Mouse (Mus musculus): ENCODE data around the gene Zfp691. TPM values are rescaled to one million over a fixed set of nuclear protein-coding genes. Genes with fewer than 3 reads are reported as not detected.

Gene Zfp691
- polyA plus RNA-seq, 1 experiment from 2014 or later: 8.5 TPM

DNA sequence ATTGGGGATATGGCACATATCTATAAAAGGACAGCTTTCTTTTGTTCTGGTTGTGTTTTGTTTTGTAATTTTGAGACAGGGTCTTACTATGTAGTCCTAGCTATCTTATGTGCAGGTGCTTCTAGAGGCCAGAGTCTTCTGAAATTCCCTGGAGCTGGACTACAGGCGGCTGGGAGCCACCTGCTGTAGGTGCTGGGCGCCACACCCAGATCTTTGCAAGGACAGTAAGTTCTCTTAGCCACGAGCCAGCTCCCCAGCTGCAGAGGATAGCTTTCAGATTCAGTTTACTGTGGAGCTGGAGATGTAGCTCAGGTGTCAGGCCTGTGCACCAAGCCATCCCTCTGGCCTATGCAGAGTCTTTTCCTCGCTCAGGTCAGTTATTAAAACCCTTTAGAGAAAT is 6.9 kb downstream of the Zfp691 start:
- no peak for ATAC-seq (ENCODE audit: extremely low read depth, insufficient number of reproducible peaks, low FRiP score, low TSS enrichment)
- H3K36me3 ChIP-seq: peaks cover 38% of the 10 kb centered on the region
- H3K27ac ChIP-seq (replicated peaks): no peak overlapping the region
- no peak overlapping the region for H3K4me2 ChIP-seq
- no peak overlapping the region for H3K4me3 ChIP-seq
- 76% methylated on average over 4 of the region's 4 CpGs for WGBS
- H3K27me3 ChIP-seq (replicated peaks): no peaks in the 10 kb centered on the region
- no peak overlapping the region for H3K9ac ChIP-seq
- no peaks in the 10 kb centered on the region for H3K9me3 ChIP-seq
- peaks cover 11% of the 10 kb centered on the region for H3K4me1 ChIP-seq

DNA sequence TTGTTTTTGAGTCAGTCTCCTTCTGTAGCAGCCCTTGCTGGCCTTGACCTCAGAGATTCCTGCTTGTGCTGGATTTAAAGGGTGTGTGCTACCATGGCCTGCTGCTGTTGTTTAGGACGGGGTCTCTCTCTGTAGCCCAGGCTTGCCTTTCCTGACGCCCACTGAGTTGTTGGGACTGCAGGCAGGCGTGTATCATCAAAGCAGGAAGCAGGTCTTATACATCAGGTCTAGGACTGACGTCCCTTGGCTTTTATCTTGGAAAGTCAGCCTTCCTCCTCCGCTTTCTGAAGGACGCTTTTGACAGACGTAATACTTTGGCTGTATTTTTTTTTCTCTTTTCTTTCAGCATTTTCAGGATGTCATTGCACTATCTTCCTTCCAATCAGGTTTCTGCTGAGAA is 8.1 kb downstream of the Zfp691 start:
- H3K4me1 ChIP-seq: no peaks in the 10 kb centered on the region
- H3K4me3 ChIP-seq: no peak overlapping the region
- no peak overlapping the region for H3K27ac ChIP-seq (replicated peaks)
- ATAC-seq (ENCODE audit: extremely low read depth, insufficient number of reproducible peaks, low FRiP score, low TSS enrichment): no peak
- no peak overlapping the region for H3K9ac ChIP-seq
- H3K27me3 ChIP-seq (replicated peaks): no peaks in the 10 kb centered on the region
- no peak overlapping the region for H3K4me2 ChIP-seq
- 53% methylated on average over 7 of the region's 7 CpGs for WGBS
- no peaks in the 10 kb centered on the region for H3K9me3 ChIP-seq
- H3K36me3 ChIP-seq: peaks cover 31% of the 10 kb centered on the region

DNA sequence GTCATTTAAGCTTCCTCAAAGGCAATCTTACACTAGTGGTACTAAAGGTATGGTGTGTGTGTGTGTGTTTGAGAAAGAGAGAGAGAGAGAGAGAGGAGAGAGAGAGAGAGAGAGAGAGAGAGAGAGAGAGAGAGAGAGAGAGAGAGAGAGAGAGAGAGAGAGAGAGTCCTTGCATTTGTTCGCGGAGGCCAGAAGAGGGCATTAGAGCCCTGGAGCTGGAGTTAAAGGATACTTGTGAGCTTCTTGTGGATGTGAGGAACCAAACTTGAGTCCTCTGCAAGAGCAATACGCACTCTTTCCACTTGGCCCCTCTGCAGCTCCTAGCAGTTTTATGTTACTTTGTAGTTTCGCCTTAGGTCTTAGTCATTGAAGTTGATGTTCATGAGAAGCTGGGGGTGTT is 11.0 kb downstream of the Zfp691 start:
- no peaks in the 10 kb centered on the region for H3K4me1 ChIP-seq
- H3K27ac ChIP-seq (replicated peaks): no peak overlapping the region
- H3K9me3 ChIP-seq: no peaks in the 10 kb centered on the region
- WGBS: 70% methylated on average over 4 of the region's 4 CpGs
- no peaks in the 10 kb centered on the region for H3K27me3 ChIP-seq (replicated peaks)
- no peak for ATAC-seq (ENCODE audit: extremely low read depth, insufficient number of reproducible peaks, low FRiP score, low TSS enrichment)
- H3K36me3 ChIP-seq: 0 out of 2 replicates have a peak, but pooled peaks cover 2% of the 10 kb centered on the region
- no peak overlapping the region for H3K9ac ChIP-seq
- no peak overlapping the region for H3K4me3 ChIP-seq
- H3K4me2 ChIP-seq: no peak overlapping the region

DNA sequence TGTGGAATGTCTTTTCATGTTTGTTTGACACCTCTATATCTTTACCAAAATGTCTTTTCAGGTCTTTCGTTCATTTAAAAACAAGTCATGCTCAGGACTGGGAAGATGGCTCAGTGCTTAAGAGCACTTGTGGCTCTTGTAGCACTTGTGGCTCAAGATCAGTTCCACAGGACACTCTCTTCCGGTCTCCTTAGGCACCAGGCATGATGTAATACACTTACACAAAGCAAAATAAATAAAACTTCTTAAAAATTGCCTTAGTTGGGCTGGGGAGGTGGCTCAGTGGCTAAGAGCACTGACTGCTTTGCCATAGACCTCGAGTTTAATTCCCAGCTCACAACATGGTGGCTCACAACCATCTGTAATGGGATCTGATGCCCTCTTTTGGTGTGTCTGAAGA is 12.6 kb downstream of the Zfp691 start:
- Histone ChIP-seq H3K36me3 (no peaks in the 10 kb centered on the region), H3K9ac (no peak overlapping the region), H3K4me1 (no peaks in the 10 kb centered on the region), H3K9me3 (no peaks in the 10 kb centered on the region), H3K27me3 (replicated peaks) (no peaks in the 10 kb centered on the region), H3K27ac (replicated peaks) (no peak overlapping the region), H3K4me2 (no peak overlapping the region), H3K4me3 (no peak overlapping the region)
- 61% methylated on average over 3 of the region's 3 CpGs for WGBS
- no peak for ATAC-seq (ENCODE audit: extremely low read depth, insufficient number of reproducible peaks, low FRiP score, low TSS enrichment)

DNA sequence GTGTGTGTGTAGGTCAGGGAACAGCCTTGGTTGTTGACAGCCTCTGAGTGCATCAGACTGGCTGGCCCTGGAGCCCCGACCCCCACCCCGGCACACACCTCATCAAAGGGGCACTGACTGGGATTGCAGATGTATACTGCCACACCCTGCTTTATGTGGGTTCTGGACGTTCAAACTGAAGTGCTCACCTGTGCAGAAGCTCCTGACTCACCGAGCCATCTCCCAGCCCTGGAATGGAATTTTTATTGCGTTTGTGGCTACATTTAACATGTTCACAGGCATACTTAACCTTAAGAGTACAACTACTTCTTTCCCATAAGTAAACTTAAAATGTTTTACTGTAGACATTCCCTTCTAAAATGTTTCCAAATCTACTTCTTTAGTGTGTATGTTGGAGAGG is 16.1 kb downstream of the Zfp691 start:
- ATAC-seq (ENCODE audit: extremely low read depth, insufficient number of reproducible peaks, low FRiP score, low TSS enrichment): no peak
- Histone ChIP-seq H3K9me3 (no peaks in the 10 kb centered on the region), H3K4me3 (no peak overlapping the region), H3K4me2 (no peak overlapping the region), H3K9ac (no peak overlapping the region), H3K27me3 (replicated peaks) (no peaks in the 10 kb centered on the region), H3K27ac (replicated peaks) (no peak overlapping the region), H3K4me1 (no peaks in the 10 kb centered on the region), H3K36me3 (no peaks in the 10 kb centered on the region)
- 59% methylated on average over 5 of the region's 5 CpGs for WGBS

DNA sequence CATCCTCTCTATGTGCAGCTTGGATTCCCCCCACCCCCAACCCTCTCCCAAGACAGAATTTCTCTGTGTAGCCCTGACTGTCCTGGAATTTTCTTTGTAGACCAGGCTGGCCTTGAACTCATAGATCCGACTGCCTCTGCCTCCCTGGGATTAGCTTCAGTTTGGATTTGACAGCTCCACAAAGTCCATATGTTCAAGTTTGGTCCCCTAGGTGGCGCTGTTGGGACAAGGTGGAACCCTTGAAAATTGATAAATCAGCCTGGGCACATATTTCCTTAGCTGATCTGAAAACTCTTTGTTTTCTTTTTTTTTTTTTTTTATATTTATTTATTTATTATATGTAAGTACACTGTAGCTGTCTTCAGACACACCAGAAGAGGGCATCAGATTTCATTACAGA is 16.8 kb downstream of the Zfp691 start:
- H3K9ac ChIP-seq: no peak overlapping the region
- no peak overlapping the region for H3K4me3 ChIP-seq
- H3K4me1 ChIP-seq: no peaks in the 10 kb centered on the region
- no peak for ATAC-seq (ENCODE audit: extremely low read depth, insufficient number of reproducible peaks, low FRiP score, low TSS enrichment)
- H3K27me3 ChIP-seq (replicated peaks): no peaks in the 10 kb centered on the region
- no peak overlapping the region for H3K4me2 ChIP-seq
- no peaks in the 10 kb centered on the region for H3K9me3 ChIP-seq
- H3K36me3 ChIP-seq: no peaks in the 10 kb centered on the region
- WGBS: 34% methylated on average over 2 of the region's 2 CpGs
- H3K27ac ChIP-seq (replicated peaks): no peak overlapping the region

DNA sequence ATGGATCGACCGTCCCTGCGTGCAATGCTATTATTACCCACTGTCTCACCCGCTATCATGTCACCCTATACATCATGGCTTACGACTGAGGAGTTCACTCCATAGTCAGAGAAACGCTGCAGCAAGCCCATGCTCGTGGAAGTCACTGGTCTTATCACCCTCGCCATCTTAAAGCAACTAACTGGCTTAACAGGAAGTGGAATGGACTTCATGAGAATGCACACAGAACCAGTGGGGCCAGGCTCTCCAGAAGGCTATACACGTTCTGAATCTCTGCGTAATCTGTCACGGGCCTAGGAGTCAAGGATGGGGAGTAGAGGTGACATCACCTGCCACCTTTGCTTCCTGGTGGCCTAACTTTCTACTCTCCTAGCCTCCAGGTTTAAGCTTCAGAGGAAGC is 25.3 kb downstream of the Zfp691 start:
- WGBS: 73% methylated on average over 11 of the region's 11 CpGs
- no peak overlapping the region for H3K4me2 ChIP-seq
- no peaks in the 10 kb centered on the region for H3K9me3 ChIP-seq
- ATAC-seq (ENCODE audit: extremely low read depth, insufficient number of reproducible peaks, low FRiP score, low TSS enrichment): no peak
- H3K27me3 ChIP-seq (replicated peaks): peaks cover 20% of the 10 kb centered on the region
- no peaks in the 10 kb centered on the region for H3K36me3 ChIP-seq
- no peak overlapping the region for H3K9ac ChIP-seq
- no peak overlapping the region for H3K4me3 ChIP-seq
- no peak overlapping the region for H3K27ac ChIP-seq (replicated peaks)
- H3K4me1 ChIP-seq: peaks cover 10% of the 10 kb centered on the region

DNA sequence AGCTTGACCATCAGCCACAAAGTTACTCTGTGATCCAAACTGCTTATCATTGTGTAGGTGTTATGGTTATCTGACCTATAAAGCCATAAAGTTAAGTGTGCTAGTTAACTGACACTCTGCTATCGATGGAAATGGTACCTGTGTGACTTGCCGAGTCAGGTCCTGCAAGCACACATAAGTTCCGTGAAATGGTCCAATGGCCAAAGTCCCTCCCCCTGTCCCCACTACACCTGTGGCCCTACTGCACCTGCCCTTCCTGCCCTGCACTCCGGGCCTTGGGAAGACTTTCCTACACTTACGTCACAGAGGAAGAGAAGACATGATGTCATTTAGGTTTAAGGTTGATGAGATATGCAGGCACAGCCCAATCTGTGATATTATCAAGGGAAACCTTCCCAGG is 26.6 kb downstream of the Zfp691 start:
- no peak overlapping the region for H3K9ac ChIP-seq
- H3K4me1 ChIP-seq: peaks cover 10% of the 10 kb centered on the region
- 84% methylated on average over 5 of the region's 5 CpGs for WGBS
- no peak overlapping the region for H3K4me2 ChIP-seq
- no peaks in the 10 kb centered on the region for H3K9me3 ChIP-seq
- H3K27ac ChIP-seq (replicated peaks): no peak overlapping the region
- no peak overlapping the region for H3K4me3 ChIP-seq
- H3K36me3 ChIP-seq: no peaks in the 10 kb centered on the region
- ATAC-seq (ENCODE audit: extremely low read depth, insufficient number of reproducible peaks, low FRiP score, low TSS enrichment): no peak
- H3K27me3 ChIP-seq (replicated peaks): peaks cover 25% of the 10 kb centered on the region

DNA sequence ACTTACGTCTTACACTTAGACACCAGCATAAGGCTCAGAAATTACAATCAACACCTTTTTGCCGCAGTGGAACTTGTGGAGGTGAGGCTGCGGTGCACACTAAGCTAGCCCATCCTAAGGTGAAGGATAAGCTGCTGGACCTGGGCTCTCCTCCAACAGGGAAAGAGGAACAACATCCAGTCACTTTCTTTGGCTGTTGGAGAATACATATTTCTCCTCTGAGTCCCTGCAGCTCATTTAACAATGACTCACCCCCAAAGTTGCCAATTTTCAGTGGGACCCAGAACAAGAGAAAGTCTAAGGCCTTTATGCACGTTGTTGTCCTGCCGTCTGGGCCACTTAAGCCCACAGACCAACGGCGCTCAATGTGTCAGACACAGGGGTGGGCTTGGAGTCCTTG is 27.2 kb downstream of the Zfp691 start:
- no peak for ATAC-seq (ENCODE audit: extremely low read depth, insufficient number of reproducible peaks, low FRiP score, low TSS enrichment)
- no peak overlapping the region for H3K4me2 ChIP-seq
- no peak overlapping the region for H3K4me3 ChIP-seq
- no peak overlapping the region for H3K27ac ChIP-seq (replicated peaks)
- peaks cover 10% of the 10 kb centered on the region for H3K4me1 ChIP-seq
- 81% methylated on average over 7 of the region's 7 CpGs for WGBS
- H3K9me3 ChIP-seq: no peaks in the 10 kb centered on the region
- H3K27me3 ChIP-seq (replicated peaks): peaks cover 25% of the 10 kb centered on the region
- H3K9ac ChIP-seq: no peak overlapping the region
- H3K36me3 ChIP-seq: no peaks in the 10 kb centered on the region

DNA sequence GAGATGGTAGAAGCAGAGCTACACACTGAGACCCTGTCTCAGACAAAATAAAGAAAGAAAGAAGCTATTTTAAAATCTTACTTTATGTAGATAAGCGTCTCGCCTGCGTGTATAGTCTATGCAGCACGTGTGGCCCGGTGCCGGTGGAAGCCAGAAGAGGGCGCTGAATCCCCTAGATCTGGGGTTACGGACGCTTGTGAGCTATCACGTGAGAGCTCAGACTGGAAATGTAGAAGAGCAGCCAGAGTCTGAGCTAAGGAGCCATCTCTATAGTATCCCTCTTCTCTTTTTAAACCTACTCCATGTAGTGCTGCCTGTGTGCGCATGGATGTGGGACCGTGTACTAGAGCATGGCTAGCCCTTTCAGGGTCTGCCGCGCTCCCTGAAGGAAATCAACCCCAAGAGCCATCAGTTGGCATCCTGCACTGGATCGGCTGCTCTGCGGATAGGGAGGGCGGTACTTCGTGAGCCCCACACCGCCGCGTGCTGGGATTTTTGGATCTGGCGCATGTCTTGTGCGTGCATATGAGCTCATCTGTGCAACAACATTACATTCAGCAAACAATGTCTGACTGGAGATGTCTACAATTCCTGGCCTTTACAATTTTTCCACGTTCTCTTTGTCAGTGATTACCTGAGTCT is 31.6 kb downstream of the Zfp691 start:
- peak overlapping the region; percentile 56 for H3K9ac ChIP-seq
- no peak for ATAC-seq (ENCODE audit: extremely low read depth, insufficient number of reproducible peaks, low FRiP score, low TSS enrichment)
- H3K4me3 ChIP-seq: peak overlapping the region; percentile 27
- peak overlapping the region; percentile 63 for H3K4me2 ChIP-seq
- H3K4me1 ChIP-seq: peaks cover 24% of the 10 kb centered on the region
- no peaks in the 10 kb centered on the region for H3K9me3 ChIP-seq
- 26% methylated on average over 24 of the region's 24 CpGs for WGBS
- peaks cover 8% of the 10 kb centered on the region for H3K36me3 ChIP-seq
- no peak overlapping the region for H3K27ac ChIP-seq (replicated peaks)
- peaks cover 9% of the 10 kb centered on the region; the same call in 1 of the 2 replicates for H3K27me3 ChIP-seq (replicated peaks)

DNA sequence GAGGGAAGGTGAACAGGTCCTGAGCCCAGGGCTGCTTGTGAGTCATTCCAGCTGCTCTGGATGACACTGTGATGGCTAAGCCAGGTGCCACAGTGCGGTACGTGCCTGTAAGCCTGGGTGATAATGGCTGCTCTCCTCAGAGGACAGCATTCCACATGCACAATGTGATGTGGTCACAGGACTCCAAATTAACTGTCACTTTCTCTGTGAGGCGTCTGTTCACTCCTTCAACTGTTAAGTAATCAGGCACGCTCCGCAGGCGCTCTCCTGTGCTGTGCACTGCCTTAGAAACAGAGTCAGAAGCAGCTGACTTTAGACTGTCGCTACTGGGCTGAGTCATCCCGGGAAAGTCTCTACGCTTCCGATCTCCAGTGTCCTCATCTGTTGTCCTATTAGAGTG is 32.8 kb downstream of the Zfp691 start:
- Histone ChIP-seq H3K9me3 (no peaks in the 10 kb centered on the region), H3K27me3 (replicated peaks) (peaks cover 9% of the 10 kb centered on the region; the same call in 1 of the 2 replicates), H3K36me3 (peaks cover 19% of the 10 kb centered on the region), H3K9ac (no peak overlapping the region), H3K4me3 (no peak overlapping the region), H3K4me2 (peak overlapping the region; percentile 34), H3K4me1 (peaks cover 26% of the 10 kb centered on the region), H3K27ac (replicated peaks) (peak overlapping the region; percentile 55)
- ATAC-seq (ENCODE audit: extremely low read depth, insufficient number of reproducible peaks, low FRiP score, low TSS enrichment): no peak
- 29% methylated on average over 10 of the region's 10 CpGs for WGBS

DNA sequence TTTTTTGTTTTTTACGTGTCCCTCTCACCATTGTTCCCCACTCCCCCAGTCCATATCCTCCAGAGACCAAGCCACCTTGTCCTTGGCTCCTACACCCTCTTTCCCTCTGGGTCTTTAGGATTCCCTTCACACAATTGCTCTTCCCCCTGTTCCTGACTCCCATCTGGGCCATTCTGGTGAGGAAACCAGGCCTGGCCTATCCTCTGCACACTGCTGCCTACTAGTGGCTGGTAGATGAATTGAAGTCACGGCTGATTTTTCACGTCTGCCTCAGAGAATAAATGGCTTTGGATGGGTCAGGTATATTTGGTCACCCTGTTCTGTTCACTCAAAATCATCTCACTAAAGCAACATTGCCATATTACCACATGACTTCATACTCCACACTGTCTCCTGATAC is 33.9 kb downstream of the Zfp691 start:
- Histone ChIP-seq H3K4me2 (no peak overlapping the region), H3K9me3 (no peaks in the 10 kb centered on the region), H3K4me3 (no peak overlapping the region), H3K27ac (replicated peaks) (no peak overlapping the region), H3K4me1 (peaks cover 26% of the 10 kb centered on the region), H3K9ac (no peak overlapping the region), H3K27me3 (replicated peaks) (0 out of 2 replicates have a peak, but pooled peaks cover 9% of the 10 kb centered on the region), H3K36me3 (peaks cover 30% of the 10 kb centered on the region)
- ATAC-seq (ENCODE audit: extremely low read depth, insufficient number of reproducible peaks, low FRiP score, low TSS enrichment): no peak
- WGBS: 38% methylated on average over 3 of the region's 3 CpGs

Measured in heart, embryonic 13.5 days (tissue).